Mouse (Mus musculus): ENCODE data around the gene Evl. TPM values are rescaled to one million over a fixed set of nuclear protein-coding genes. Genes with fewer than 3 reads are reported as not detected.

Evl gene
- total and polyA plus RNA-seq, 3 experiments: 3.2 to 29.3 (median 11.3) TPM

- H3K27me3 ChIP-seq (replicated peaks): peaks cover 81% of the 10 kb centered on the region
- in situ Hi-C loops (cut with MboI; ENCODE audit: low pct_ligation_motif_present, low pct_unique_long_range_greater_than_20kb, low sequenced_read_pairs): no loop called here
- no peaks in the 10 kb centered on the region for H3K79me2 ChIP-seq (replicated peaks; ENCODE audit: control insufficient read depth, extremely low read depth, insufficient read depth, poor library complexity, severe bottlenecking)
- H3K4me3 ChIP-seq (replicated peaks in 1 of 3; ENCODE audit: low read depth in 2 of 3, low read length in 2 of 3, poor library complexity in 1 of 3): no peak overlapping the region
- no peaks in the 10 kb centered on the region for H3K36me3 ChIP-seq (replicated peaks in 1 of 2; ENCODE audit: control insufficient read depth in 1 of 2, insufficient read depth in 1 of 2, low read length in 1 of 2)
- H3K9ac ChIP-seq (ENCODE audit: insufficient read depth, low read depth): no peak overlapping the region
- dilution Hi-C loops (cut with MboI; ENCODE audit: extremely low pct_ligation_motif_present, extremely low pct_unique_long_range_greater_than_20kb, low sequenced_read_pairs): no loop called here
- TF ChIP-seq RCOR1 (conservative IDR thresholded peaks at IDR 0.05; ENCODE audit: low read depth, low read length) (no peak), NRF1 (IDR thresholded peaks at IDR 0.05; ENCODE audit: low read depth, low read length) (no peak), CTCF (conservative IDR thresholded peaks at IDR 0.05 in 1 of 2, IDR thresholded peaks at IDR 0.05 in 1 of 2; ENCODE audit: low read depth in 2 of 2, low read length in 2 of 2) (no peak), GABPA (IDR thresholded peaks at IDR 0.05; ENCODE audit: insufficient replicate concordance, low read depth, low read length) (no peak), MAX (IDR thresholded peaks at IDR 0.05; ENCODE audit: low read length) (no peak), TBP (conservative IDR thresholded peaks at IDR 0.05; ENCODE audit: low read depth, low read length) (no peak), JUN (IDR thresholded peaks at IDR 0.05; ENCODE audit: insufficient read depth, low read depth, low read length) (no peak), MAZ (IDR thresholded peaks at IDR 0.05; ENCODE audit: low read depth, low read length) (no peak), ZKSCAN1 (IDR thresholded peaks at IDR 0.05; ENCODE audit: borderline replicate concordance, low read depth, low read length) (no peak), EP300 (IDR thresholded peaks at IDR 0.05; ENCODE audit: low read length) (no peak), ELF1 (IDR thresholded peaks at IDR 0.05; ENCODE audit: low read depth, low read length) (no peak)
- H3K4me2 ChIP-seq (ENCODE audit: insufficient read depth, low read depth, poor library complexity, severe bottlenecking): no peak overlapping the region
- no peak for DNase-seq (ENCODE audit: extremely low read depth)
- H3K9me3 ChIP-seq (replicated peaks; ENCODE audit: low read length): no peaks in the 10 kb centered on the region
- H3K4me1 ChIP-seq (ENCODE audit: control insufficient read depth in 1 of 2, insufficient read depth in 2 of 2): peaks cover 0 to 6% of the 10 kb centered on the region in 2 experiments; a peak in 2 of 4 replicates
- H3K27ac ChIP-seq (ENCODE audit: insufficient read depth, low read depth): no peak overlapping the region
Measured at GRCm38 (mm10) chr12:108700037-108700436, 145.5 kb downstream of the Evl start.

GRCm38 (mm10) chr12:108701221-108701620, 146.7 kb downstream of the Evl start:
- no peak overlapping the region for H3K9ac ChIP-seq (ENCODE audit: insufficient read depth, low read depth)
- H3K27ac ChIP-seq (ENCODE audit: insufficient read depth, low read depth): no peak overlapping the region
- dilution Hi-C loops (cut with MboI; ENCODE audit: extremely low pct_ligation_motif_present, extremely low pct_unique_long_range_greater_than_20kb, low sequenced_read_pairs) (no loop called here), in situ Hi-C loops (cut with MboI; ENCODE audit: low pct_ligation_motif_present, low pct_unique_long_range_greater_than_20kb, low sequenced_read_pairs) (no loop called here)
- H3K36me3 ChIP-seq (replicated peaks in 1 of 2; ENCODE audit: control insufficient read depth in 1 of 2, insufficient read depth in 1 of 2, low read length in 1 of 2): no peaks in the 10 kb centered on the region
- H3K4me1 ChIP-seq (ENCODE audit: control insufficient read depth in 1 of 2, insufficient read depth in 2 of 2): no peaks in the 10 kb centered on the region
- H3K79me2 ChIP-seq (replicated peaks; ENCODE audit: control insufficient read depth, extremely low read depth, insufficient read depth, poor library complexity, severe bottlenecking): no peaks in the 10 kb centered on the region
- no peaks in the 10 kb centered on the region for H3K9me3 ChIP-seq (replicated peaks; ENCODE audit: low read length)
- H3K4me2 ChIP-seq (ENCODE audit: insufficient read depth, low read depth, poor library complexity, severe bottlenecking): no peak overlapping the region
- TF ChIP-seq GABPA (IDR thresholded peaks at IDR 0.05; ENCODE audit: insufficient replicate concordance, low read depth, low read length) (no peak), TBP (conservative IDR thresholded peaks at IDR 0.05; ENCODE audit: low read depth, low read length) (no peak), ZNF384 (IDR thresholded peaks at IDR 0.05; ENCODE audit: low read depth, low read length) (no peak), ZKSCAN1 (IDR thresholded peaks at IDR 0.05; ENCODE audit: borderline replicate concordance, low read depth, low read length) (no peak), CHD2 (IDR thresholded peaks at IDR 0.05; ENCODE audit: low read length) (no peak), E2F4 (IDR thresholded peaks at IDR 0.05; ENCODE audit: insufficient replicate concordance, low read depth, low read length) (no peak), JUN (IDR thresholded peaks at IDR 0.05; ENCODE audit: insufficient read depth, low read depth, low read length) (no peak), CTCF (conservative IDR thresholded peaks at IDR 0.05 in 1 of 2, IDR thresholded peaks at IDR 0.05 in 1 of 2; ENCODE audit: low read depth in 2 of 2, low read length in 2 of 2) (no peak), MEF2A (IDR thresholded peaks at IDR 0.05; ENCODE audit: borderline replicate concordance, low read depth, low read length) (no peak), PAX5 (IDR thresholded peaks at IDR 0.05; ENCODE audit: low read length) (no peak)
- H3K27me3 ChIP-seq (replicated peaks): peaks cover 79% of the 10 kb centered on the region
- H3K4me3 ChIP-seq (replicated peaks in 1 of 3; ENCODE audit: low read depth in 2 of 3, low read length in 2 of 3, poor library complexity in 1 of 3): no peak overlapping the region
- no peak for DNase-seq (ENCODE audit: extremely low read depth)
